Mouse (Mus musculus): Measurements from ENCODE around the gene Carhsp1.

The Carhsp1 gene

DNA sequence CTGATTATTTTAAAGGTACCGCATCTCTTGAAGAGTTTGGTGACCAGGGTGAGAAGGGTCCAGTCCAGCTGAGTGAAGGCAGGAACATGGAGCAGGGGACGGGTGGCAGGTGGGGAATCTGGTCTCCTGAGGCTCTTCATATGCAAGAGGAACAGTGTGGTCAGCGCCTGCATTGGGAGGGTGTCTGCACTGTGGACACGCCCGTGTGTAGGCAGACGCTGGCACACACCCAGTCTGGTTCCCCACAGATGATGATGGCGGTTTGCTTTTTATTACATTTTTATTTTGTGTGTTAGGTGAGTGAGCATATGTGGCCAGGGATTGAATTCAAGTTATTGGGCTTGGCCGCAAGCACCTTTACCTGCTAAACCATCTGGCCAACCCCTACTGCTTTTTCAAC is 3.6 kb upstream of the Carhsp1 start:
- no peak for DNase-seq (ENCODE audit: low read depth, low spot score)

DNA sequence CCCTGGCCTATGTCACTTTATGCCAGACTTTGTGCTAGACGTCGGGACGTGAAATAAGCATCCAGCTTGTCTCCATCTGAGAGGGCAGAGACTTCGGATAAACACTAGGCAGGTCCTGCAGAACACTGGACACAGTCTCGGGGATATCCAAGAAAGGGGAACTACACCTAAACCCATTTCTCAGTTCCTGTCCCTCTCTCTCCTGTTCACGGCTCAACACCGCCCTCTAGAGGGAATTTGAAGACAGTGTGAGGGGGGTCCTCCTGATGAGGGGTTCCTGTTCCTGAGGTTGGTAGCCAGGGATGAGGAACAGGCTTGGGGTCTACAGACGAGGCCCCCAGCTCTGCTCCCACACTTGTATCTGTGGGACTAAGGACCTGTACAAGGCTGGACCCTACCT is 2.2 kb upstream of the Carhsp1 start:
- no peak for DNase-seq (ENCODE audit: low read depth, low spot score)

DNA sequence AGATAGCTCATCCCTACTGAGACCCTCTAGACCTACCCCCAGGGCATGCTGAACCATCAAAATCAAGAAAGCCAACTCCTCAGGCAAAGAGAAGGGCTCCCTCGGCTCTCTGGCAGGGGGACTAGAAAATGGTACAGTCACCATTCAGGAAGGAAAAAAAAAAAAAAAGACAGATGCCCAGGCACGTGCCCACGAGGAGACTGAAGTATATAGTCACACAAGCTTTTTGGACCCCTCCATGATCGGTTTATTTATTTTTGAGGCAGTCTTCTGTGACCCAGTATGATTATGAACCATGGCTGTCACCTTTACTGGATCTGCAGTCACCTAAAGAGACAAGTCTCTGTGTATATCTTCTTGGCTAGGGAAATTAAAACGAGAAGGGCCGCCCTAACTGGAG is 1.4 kb upstream of the Carhsp1 start:
- DNase-seq (ENCODE audit: low read depth, low spot score) = no peak

DNA sequence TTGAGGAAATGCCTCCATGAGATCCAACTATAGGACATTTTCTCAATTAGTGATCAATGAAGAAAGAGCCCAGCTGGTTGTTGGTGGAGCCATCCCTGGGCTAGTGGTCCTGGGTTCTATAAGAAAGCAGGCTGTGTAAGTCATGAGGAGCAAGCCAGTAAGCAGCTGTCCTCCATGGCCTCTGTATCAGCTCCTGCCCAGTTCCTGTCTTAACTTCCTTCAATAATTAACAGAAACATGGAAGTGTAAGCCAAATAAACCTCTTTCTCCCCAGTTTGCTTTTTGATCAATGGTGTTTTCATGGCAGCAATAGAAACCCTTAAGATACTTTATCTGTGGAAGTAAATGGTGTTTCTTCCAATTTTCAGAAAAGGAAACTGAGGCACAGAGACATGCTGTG is 856 bp upstream of the Carhsp1 start:
- no peak for DNase-seq (ENCODE audit: low read depth, low spot score)

DNA sequence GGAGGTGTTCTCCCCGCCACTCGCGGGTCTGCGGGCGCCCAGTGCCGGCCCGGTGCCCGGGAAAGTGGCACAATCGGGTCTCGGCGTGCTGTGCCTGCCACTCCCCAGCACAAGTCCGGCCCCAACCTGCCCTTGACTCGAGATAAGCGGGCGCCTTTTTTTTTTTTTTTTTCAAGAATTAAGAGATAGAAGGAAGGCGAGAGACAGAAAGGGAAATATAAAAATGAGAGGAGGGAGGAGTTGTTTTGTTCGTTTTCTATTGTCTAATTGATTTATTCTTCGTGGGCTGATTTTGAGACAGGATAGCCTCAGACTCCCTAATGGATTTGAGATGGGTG is 364 bp upstream of the Carhsp1 start:
- DNase-seq (ENCODE audit: low read depth, low spot score) = no peak

DNA sequence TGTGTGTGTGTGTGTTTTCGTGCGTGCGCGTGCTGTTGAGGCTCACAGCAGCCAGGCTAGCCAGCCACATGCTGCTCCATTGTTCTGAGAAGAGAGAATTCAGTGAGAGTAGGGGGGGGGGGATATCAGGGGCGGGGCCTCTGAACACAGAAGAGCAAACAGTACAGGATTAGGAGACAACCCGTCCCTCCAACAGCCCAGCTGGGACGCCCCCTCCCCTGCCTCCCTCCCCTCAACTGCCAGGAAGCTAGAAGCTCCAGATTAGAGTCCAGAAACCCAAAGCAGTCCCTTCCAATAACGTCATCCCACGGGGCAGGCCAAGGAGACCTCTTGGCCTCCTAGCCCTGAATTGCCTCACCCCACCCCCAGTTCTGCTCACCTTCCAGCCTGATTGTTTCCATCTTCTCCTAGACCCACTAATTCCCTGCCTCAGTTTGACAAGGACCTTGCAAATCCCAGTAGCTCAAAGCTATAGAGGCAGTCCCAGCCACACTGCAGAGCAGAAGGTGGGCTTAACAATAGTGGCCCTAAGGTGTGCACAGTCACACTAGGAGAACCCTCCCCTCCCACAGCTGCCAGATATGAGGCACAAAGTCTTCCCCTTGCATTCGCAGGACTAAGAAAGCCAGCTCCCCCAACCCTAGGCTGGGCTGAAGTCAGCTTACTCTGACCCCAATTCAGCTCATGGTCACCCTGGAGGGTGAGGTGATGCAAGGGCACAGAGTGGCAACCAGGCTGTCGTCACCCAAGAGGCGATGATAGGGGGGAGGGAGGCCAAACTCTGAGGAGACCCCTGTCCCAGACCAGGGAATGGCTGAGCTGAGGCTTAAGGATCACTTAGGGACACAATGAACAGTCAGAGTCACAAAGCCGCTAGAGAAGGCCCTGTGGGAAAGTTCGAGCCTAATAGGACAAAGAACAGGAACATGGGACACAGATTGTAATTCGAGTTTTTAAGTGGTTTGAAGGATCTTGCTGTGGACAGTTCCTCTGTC is 1.6 kb downstream of the Carhsp1 start:
- no peak for DNase-seq (ENCODE audit: low read depth, low spot score)

DNA sequence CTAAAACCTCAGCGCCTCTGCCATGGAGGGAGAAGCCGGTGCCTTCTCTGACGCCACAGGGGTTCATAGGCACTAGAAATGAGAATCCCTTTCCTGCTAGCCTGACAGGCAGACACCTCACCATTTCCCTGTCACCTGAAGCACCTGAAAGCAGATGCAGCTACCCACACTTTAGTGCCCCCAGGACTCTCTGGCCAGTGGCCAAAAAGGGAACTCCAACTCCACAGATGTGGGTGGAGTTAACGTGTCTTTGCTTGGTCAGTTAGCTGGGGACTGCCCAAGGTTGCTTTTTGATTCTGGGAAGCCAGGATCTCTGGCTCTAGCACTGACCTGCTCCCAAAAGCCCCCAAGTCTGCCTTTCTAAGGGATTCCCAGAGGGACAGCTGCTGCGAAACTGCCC is 2.5 kb downstream of the Carhsp1 start:
- DNase-seq (ENCODE audit: low read depth, low spot score) = no peak

DNA sequence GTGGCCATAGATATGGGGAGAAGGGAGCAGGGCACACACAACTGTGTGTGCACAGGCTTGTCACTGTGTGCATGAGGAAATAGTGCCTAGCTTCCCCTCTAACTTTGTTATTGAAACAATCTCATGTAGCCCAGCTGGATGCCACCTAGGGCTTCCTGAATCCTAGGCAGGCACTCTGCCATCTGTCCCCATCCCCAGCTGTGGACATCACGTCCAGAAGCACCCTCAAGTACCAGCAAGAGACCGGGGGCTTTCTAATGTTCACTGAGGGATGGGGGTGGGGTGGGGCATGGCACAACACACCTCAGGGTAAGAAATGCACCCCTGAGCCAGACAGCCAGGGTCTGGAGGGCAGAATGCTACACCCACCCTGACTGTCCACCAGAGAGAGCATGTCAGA is 3.6 kb downstream of the Carhsp1 start:
- no peak for DNase-seq (ENCODE audit: low read depth, low spot score)

DNA sequence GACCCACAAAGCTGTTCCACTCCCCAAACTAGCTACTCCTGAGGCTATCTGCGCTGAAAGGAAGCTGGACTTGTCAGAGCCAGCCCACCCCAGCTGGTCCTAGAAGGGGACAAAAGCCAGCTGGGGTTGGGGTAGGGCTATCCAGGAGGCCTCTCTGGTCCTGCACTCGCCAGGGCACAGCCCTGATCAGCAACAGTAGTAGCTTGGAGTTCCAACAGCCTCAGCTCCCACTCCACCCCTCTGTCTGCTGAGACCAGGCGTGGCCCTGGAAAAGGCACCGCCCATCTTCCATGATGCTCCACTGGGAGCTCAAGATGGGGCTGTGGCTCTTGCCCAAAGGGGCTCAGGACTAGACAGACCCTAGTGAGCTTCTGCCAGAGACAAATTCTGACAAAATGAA is 4.1 kb downstream of the Carhsp1 start:
- no peak for DNase-seq (ENCODE audit: low read depth, low spot score)

DNA sequence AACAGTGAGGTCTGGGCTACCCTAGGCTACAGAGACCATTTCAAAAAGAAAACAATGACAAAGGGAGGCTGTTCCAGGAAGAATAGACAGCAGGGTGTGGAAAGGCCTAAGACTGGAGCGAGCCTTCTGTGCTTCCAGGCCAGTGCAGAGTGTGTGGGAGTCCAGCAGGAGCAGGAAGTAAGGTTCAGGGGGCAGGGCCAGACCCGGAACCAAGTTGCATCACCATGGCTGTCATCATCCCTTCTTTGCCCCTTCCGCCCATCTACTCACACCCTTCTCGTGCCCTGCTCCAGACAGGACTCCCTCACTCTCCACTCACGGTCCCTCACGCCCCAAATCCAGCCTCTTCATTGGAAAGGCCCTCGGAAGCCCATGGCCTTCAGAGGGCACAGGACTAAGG is 4.7 kb downstream of the Carhsp1 start:
- no peak for DNase-seq (ENCODE audit: low read depth, low spot score)

DNA sequence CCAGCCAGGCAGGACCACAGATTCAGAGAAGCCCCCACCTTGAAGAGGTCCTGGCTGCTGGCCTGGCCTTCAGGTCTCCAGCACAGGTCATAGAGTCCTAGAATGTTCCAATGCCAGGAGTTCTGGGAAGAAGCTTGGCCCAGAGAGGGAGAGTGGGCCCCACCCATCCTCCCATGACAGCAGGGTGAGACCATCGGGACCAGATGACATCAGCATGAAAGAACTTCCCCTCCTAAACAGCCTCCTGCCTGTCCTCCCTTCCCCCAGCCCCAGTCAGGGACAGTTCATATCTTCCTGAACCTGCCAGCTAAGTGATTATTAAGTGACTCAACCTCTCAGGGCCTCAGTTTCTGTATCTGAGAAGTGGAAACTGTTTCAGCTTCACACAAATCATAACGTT is 5.5 kb downstream of the Carhsp1 start:
- DNase-seq (ENCODE audit: low read depth, low spot score) = no peak

DNA sequence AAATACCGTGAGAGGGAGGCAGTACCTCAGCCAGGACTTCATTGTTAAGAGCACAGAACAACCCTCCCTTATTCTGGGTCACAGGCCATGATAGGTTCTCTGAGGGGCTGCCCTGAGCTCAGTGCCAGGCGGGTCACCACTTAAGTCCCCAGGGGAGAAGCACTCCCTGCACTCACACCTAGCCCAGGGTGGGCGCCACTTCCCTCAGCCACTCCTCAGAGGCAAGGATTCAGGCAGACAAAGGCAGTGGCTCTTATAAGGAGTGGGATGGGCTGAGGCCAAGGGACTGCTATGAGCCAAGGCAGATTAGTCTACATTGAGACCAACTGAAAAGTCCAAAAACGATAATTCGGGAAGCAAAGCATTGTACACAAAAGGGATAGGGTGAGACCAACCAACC is 6.6 kb downstream of the Carhsp1 start:
- DNase-seq (ENCODE audit: low read depth, low spot score) = no peak

DNA sequence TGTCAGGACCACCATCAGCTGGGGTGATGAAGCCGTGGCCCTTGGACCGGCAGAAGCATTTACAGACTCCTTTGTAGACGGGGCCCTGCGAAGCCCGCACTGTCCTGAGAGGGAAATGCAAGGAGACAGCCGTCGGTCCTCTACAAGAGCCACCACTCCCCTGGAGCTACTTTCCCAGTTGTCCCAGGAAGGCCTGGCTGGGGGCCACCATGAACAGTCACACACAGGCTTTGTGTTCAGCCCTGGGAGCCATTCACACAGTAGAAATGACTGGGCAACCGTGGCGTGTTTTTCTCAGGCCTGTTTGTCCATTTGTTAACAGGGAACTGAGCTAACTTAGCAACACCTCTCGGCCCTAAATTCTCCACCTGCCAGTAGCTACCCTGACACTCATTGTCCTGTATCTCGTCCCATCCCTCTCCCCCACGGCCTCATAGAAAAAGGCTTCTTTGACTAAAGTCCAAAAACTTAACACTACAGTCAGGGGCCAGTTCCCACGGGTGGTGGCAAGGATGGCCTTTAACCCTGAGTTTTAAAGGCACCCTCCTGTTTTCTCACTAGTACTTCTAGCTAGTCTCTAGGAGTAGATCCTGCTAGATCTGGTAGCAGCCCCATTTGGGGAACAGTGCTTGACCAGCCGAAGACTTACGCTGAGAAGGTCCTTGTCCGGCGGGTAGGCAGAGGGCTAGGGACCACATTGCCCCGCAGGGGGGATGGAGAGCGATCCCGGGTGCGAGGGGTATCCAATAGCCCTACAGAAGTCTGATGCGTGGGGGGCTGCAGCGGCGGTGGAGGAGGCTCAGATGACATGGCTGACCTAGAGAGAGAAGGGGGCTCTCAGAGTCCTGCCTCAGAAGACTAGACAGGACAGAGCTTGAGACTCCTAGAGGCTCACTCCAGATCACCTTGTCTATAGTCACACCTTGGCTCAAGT is 8.1 kb downstream of the Carhsp1 start:
- no peak for DNase-seq (ENCODE audit: low read depth, low spot score)

DNA sequence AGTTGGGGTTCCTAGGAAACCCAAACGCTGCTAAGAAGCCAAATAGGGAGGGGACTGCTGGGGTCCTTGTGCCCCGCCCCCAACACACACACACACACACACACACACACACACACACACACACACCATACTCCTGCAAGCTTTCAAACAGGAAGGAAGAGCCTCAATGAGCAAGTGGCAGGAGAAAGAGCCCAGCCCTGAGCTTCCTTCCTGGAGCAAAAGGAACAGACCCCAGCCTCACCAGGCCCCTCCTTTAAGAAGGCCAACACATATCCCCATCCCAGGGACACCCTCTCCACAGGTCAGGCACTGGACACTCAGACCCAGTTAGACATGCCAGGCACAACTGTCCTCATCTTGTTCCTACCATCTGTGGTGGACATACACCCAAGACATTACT is 8.9 kb downstream of the Carhsp1 start:
- DNase-seq (ENCODE audit: low read depth, low spot score) = no peak

DNA sequence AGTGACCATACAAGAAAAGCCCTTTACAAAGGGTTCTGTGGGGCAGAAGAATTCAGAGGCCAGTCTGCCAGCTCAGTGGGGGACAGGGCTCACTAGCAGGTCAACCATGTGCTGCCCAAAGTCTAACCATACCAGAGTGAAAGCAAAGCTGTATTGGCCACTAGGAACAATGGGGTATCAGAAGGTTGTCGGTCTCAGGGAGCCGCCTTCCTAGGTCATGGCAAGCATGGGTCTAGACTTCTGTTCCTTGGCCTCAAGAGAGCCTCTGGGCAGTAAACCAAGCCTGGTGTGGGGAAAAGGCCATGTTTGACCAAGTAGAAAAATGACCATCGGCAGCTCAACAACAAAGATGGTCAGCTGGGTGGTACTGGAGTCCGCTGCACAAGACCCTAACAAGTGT is 13.2 kb downstream of the Carhsp1 start:
- no peak for DNase-seq (ENCODE audit: low read depth, low spot score)

DNA sequence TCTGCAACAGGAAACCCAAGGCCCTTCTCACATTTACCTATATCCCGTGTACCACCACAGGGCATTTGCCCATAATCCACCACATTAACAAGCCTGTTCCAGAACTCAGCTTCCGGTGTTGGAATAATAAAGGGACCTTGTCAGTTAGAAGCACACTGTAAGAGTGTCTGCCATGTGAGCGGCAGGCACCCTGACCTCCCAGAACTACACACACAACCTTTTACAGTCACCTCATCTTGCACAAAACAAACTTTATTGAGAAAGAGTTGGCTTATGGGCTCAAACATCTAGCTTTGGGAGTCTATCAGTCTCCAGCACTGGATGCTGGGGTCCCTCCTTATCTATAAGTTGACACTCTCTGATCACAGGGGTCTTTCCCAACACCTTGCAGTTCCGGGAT is 13.6 kb downstream of the Carhsp1 start:
- DNase-seq (ENCODE audit: low read depth, low spot score) = no peak

DNA sequence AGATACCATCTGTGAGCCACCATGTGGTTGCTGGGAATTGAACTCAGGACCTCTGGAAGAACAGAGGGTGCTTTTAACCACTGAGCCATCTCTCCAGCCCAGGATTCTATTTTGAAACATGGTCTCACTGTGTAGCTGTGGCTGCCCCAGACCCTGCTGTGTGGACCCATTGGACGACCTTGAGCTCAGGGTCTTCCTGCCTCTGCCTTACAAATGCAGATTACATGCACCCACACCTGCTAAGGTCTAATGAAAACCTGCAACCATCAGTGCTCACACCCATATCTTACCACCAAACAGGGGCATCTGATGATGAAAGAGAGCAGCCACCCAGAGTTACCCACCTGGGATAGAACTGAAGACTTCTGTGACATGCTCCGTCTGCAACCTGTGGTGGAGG is 15.7 kb downstream of the Carhsp1 start:
- no peak for DNase-seq (ENCODE audit: low read depth, low spot score)

DNA sequence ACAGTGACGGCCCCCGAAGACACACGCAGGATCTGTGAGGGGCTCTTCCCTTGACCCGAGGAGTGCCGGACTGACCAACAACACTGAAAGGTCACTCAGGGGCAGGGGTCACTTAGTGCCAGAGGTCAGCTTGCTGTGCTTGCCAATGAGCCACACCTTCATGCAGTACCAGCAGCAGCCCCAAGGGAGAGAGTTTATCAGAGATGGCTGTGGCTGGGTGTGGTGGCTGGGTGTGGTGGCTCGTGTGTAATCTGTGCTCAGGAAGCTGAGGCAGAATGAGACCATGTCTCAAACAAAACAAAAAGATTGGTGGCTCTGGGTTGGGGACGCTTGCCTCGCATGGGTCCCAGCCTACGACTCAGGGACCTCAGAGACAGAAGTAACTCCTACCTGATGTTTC is 16.4 kb downstream of the Carhsp1 start:
- DNase-seq (ENCODE audit: low read depth, low spot score) = no peak

DNA sequence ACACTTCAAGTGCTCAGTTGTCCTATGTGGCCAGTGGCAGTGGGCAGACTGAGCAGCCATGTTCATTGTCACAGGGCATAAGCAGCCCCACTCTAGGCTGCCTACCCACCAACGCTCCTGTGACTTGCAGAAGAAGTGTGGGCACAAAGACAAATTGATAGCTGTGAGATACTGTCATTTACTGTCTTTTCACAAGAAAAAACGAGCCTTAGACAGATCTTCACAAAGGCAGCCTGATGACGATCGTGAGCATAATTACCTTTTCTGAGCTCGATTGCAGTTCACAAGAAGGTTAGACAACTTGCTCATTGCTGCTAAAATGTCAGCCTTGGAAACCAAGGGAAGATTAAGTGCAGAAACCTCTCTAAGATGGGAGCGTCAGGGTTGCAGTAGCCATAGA is 16.8 kb downstream of the Carhsp1 start:
- DNase-seq (ENCODE audit: low read depth, low spot score) = no peak

DNA sequence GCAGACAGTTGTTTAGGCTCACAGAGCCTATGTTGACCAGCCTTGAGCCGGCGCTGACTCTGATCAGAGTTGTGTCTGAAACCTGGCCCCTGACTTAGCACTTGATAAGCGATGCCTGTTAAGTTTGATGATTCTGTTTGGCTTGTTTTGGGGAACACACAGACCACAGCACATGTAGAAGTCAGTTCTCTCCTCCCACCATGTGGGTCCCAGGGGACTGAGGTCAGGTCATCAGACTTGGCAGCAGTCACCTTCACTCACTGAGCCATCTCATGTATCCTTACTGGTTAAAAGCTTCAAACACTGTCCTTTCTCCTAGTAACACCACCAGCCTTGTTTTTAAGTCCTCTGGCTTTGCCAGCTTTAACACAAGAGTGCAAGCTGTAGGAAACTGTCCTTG is 21.9 kb downstream of the Carhsp1 start:
- DNase-seq (ENCODE audit: low read depth, low spot score) = no peak

DNA sequence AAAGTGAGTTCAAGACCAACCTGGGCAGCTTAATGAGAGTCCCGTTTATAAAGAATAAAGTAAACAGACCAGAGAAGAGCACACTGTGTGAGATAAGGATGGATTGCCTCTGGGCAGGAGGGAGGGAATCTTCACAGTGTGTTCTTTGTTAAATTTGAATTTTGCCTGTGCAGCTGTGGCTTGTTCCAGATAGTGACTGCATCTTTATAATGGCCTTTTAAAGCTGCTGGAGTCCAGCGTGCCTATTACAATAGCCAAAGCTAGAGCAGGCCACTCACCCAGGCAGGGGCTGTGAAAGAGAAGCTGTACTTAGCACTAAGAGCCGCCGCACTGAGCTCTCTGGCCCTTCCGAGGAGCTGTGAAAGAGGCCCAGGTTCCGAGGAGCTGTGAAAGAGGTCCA is 26.4 kb downstream of the Carhsp1 start:
- DNase-seq (ENCODE audit: low read depth, low spot score) = no peak

DNA sequence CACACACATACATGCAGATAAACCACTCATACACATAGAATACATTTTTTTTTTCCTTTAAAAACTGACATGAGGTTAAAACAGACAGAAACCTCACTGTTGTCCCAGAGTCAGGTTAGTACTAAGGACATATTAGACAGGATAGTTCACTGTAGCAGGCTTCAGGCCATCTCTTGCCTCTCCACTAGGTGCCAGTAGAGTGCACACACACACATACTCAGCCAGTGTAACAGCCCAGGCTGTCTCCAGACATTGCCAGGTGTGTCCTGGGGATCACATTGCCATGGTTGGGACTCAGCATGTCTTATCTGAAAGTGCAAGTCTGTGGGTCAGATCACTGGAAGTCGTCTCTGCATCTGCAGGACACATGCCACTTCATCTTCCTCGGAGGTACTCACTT is 28.1 kb downstream of the Carhsp1 start:
- no peak for DNase-seq (ENCODE audit: low read depth, low spot score)
